Mouse (Mus musculus): ENCODE data around the gene Cnot10.

Cnot10 gene

DNA sequence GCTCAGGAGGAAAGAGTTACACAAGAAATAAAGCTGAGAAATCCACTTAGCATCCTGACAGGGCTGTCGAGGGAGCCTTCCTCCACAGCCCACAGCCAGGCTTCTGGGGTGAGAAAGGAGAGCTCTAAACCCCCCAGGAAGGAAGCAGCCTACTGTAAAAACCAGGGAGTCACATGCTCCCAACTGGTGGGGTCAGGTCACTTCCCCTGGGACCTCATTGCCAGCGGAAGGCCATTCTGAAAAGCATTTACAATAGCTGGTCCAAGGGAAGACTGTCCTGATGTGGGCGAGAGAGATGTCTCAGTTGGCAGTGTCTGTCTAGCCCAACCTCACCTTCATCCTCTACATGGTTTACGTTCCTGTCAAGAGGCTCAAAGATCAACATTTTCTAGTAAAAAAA lies 91.5 kb downstream of the Cnot10 start:
- no peak for DNase-seq (ENCODE audit: low spot score)

DNA sequence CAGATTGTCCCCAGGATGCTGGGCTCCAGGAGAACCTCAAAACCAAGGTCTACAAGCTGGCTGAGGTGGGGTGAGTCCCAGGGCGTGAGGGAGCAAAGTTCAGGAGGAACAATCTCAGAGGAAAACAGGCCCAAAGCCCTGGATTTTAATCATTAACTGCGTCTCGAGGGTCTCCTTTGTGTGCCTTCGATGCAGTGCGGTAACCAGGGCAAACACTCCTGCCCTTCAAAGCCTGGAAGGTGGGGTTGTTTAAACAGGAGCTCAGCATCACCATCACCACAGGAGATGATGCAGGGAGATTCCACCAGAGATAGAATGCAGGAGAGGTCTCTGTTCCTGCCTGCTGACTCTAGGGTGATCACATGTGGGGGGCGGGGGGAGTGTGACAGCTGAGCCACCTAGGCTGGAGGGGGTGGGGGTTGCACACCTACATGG lies 92.3 kb downstream of the Cnot10 start:
- no peak for DNase-seq (ENCODE audit: low spot score)

DNA sequence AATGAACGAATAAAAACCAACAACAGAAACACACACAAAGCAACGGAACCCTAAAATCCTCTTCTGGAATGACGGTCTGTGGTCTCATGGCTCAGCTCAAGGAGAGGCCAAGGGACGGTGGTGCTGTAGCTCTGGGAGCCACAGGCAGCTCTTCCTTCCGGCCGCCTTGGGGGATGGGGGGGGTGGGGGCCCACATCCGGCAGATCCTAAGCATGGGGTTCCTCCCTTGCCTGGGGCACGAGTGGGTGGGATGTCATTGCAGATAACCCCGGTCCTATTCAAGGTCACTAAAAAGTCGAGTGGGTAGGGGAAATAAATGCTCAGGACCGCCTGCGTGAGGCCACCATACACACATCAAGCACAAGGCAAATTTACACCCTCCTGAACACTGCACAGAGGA lies 93.2 kb downstream of the Cnot10 start:
- DNase-seq (ENCODE audit: low spot score), result no peak

DNA sequence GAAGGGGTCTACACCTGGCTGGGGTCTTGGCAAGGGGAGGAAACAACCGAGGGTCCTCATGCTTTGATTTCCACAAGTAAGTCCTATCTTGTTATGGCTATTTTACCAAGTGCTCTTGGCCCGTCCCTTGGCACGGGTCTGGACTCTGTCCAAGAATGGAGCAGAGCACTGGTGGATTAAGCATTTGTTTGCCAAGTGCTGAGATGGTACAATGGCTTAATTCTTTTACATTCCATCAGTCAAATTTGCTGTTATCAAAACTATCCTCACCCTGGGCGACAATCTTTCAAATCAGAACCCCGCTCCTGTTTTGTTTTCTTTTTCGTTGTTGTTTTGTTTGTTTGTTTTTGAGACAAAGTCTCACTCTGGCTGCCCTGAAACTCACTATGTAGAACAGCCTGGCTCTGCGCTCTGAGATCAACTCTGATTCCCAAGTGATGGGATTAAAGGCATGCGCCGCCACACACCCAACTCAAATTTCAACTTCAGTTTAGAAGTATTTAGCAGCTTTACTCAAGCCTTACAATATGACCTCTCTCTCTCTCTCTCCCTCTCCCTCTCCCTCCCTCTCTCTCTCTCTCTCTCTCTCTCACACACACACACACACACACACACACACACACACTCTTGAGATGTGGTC lies 95.1 kb downstream of the Cnot10 start:
- DNase-seq (ENCODE audit: low spot score), result peak; percentile 56

DNA sequence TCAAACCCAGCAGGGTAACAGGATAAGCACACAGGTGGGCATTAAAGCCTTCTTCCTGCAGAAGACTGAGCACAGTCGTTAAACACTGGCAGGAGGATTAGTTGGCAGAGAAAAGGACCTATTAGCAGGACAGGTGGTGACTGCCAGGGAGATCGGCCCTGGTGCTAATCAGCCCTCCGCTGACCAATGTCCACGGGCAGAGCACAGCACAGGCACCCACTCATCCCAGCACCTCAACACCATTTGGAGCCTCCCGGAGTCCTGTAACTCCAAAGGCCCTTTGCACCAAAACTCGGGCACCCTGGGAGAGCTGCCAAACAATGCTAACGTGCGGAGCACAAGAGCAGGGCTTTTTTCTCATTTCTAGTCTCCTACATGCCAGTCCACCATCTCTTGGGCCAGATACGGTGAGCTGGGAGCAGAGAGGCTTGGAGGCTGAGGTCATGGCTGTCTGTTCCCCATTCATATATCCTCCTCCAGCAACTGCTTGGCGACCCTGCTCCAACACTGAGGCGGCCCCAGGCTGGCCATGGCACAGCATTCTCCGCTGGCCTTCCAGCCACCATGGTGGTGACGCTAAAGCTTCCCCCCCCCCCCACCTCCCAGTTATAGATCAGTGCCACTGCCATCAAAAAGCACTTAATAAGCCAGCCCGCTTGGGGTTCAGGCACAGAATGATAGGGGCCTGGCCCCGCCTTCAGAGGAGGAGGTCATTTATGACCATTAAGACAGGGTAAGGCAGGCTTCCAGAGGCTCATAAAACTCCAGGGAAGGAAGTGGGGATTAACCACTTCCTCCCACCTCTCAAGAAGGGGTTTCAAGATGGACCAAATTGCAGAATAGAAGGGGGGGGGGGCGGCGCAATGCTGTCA lies 95.9 kb downstream of the Cnot10 start:
- no peak for DNase-seq (ENCODE audit: low spot score)

DNA sequence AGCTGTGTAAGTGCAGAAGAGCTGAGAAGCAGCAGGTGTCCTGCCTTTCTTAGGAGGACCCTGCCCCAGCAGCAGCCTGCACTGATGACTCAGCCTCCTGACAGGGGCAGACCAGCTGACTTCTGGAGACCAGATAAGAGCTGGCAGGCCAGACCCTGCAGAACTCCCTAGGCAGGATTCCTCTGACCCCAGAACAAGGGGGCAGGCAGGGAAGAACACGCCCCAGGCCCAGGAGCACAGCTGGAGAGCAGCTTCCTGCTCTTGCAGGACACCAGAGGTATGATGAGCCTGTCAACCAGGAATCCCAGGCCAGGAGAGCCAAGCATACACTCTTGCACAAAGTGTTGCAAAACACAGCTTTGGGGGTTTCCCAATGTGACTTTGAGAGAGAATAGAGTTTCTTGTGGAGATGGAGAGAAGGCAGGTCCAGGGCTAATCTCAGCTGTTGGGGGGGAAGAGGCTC lies 98.7 kb downstream of the Cnot10 start:
- no peak for DNase-seq (ENCODE audit: low spot score)

DNA sequence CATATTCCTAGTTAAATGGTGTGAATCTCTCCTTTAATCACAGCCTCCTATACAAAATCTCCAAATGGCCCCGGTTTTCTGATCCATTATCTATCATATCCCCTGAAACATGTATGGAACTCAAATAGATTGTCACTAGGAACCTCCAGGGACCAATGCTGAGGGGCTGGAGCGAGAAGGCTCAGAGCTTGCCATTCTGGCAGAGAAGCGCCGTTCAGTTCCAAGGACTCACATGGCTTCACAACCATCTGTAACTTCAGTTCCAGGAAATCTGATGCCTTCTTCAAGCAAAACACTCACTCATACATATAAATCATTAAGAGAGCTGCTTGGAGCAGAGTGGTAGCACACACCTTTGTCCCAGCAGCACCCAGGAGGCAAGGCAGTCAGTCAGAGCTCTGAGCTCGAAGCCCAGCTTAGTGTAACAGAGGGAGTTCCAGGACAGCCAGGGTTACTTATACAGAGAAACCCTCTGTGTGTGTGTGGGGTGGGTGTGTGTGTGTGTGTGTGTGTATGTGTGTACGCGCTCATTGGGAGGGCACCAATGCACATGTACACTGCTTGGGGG lies 100.9 kb downstream of the Cnot10 start:
- no peak for DNase-seq (ENCODE audit: low spot score)

DNA sequence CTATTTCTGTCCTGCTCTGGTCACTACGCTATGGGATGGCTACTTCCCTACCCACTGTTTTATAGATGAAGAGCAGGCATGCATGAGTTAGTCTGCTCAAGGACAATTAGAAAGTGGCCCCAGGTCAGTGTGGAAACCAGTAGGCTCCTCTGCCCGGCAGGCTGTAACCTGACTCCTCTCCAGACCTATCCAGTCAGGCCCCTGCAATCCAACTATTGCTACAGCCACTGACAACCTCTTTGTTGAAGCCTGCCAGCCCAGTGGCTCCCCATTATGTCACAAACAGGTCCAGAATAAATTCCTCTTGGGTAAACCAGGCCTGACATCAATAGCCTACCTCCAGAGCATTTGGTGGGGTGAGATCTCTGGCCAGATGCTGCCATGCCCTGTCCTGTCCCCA lies 103.4 kb downstream of the Cnot10 start:
- DNase-seq (ENCODE audit: low spot score), result no peak
